Mouse (Mus musculus): Measurements from ENCODE around the gene Trpm4. TPM values are rescaled to one million over a fixed set of nuclear protein-coding genes. Genes with fewer than 3 reads are reported as not detected.
"Not testable (repeated sequence)": the region's sequence is repeated elsewhere in the genome, so short reads cannot be mapped to it uniquely, and the experiment has no call there.

Trpm4 gene
- 22.6 and 24.5 TPM in 2 replicates for polyA plus RNA-seq (2012; rRNA removed)

DNA sequence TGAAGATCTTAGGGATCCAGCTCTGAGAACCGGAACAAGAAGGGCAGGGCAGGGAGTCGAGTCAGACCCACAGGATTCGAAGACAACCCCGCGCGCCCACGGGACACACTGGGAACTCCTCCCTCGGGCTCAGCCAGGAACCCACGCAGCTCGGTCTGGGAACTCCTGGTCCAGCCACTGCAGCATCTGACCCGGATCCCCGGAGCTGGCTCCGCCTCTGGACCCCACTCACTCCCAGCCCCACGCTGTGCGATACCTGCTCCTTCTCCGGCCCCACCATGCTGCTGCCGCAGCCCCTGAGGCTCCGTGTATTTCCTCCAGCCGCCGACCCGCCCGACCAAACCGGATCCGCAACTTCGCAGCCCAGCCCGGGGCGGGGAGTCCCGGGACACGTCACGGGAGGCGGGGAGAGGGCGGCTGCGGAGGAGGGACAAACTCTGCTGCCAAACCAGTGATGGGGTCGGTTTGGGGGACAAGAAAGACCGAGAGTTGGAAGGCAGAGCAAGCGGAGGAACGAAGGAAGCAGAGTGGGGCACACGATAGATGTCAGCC is at the start of gene Trpm4:
Gene Trpm4, minus strand, starts transcription at position 350 of the 552 bp plus-strand sequence.
- DNase-seq (ENCODE audit: extremely low spot score in 1 of 2, low spot score in 1 of 2) = peak in 1 of 2 experiments; percentile 73

DNA sequence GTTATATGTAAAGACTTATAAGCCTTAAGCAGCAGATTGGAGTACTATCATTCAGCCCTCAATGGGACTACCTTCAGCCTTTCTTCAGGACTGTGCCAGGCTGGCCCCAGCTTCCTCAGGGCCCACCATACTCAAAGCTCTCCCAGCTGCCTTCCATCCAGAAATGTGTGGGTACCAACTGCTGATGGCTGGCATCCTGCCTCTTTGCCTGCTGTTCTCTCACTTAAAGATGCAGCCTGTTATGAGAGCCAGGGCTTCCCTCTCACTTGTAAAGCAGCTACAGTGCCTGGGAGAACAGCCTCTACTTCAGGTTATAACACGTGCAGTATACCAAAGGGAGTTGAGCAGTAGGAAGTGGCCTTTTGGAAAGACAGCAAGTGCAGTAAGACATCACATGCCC is 42.5 kb upstream of the Trpm4 start:
- DNase-seq (ENCODE audit: extremely low spot score in 1 of 2, low spot score in 1 of 2) = no peak

DNA sequence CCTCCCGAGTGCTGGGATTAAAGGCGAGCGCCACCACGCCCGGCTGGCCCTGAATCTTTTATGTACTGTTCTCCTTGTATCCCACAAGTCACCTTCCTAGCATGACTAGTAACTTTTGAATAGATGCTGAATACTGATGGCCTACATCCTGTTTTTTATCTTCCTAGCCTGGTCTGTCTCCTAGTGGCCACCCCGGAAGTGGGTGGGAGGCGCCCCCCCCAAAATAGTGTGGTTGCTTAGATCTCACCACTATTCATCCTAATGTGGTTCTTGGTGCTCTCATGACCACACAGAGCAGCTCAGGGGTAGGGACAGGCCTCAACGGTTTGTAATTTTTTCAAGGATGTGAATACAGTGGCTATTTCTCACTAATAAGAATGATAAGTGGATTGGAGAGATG is 41.0 kb upstream of the Trpm4 start:
- no peak for DNase-seq (ENCODE audit: extremely low spot score in 1 of 2, low spot score in 1 of 2)

DNA sequence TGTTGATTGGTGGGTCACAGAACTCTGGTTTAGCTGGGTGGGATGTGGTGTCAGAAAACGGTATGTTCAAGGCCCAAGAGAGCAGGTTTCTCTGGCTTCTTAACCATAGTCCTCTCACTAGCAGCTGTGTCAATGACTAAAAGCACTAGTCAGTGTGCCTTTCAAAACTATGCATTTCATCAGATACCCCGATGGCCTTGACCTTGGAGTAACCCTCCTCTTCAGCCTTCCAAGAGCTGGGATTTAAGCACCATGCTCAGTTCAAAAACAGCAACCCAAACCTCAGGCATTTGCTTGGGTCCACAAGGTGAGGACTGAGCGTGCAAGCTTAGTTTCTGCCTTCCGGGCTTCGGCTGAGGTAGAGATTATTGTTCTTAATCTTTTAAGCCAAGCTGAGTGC is 38.8 kb upstream of the Trpm4 start:
- DNase-seq (ENCODE audit: extremely low spot score in 1 of 2, low spot score in 1 of 2) = no peak

DNA sequence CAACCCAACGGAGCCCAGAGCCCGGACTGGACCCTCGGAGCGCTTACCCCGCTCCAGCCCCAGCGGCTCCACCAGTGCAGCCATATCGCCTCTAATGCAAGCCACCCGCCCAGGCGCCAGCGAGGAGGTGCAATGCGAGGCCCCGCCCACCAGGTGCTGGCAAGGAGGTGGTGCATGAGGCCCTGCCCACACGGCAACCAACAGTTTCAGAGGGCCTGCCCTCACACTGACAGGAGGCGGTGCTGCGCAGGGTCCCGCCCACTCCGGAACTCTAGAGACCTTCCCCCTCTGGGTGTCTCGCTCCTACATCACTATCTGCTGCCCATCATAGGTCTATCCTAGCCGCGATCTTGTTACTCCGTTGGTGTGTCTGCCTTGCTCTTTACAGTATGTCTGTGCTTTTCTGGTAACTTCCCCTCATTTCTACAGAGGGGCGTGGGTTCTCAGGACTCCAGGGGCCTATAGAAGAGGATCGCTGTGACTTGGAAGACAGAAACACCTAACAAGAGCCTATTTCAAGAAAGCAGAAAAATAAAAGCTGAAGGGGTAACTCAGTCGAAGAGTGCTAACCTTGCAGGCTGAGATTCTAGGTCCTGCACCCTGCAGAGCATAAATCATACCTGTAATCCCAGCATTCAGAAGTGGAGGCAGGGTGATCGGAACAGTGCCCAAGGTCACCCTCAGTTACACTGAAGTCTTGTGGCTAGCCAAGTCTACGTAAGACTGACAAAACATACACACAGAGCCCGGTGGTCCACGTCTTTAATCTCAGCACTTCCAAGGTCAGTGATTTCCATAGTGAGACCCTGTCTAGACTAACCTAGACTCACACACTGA is 37.1 kb upstream of the Trpm4 start, which contains the start of gene Lin7b:
Gene Lin7b, minus strand, starts transcription at position 109 of the 837 bp plus-strand sequence.
- peak; percentile 92 to 96 for DNase-seq (ENCODE audit: extremely low spot score in 1 of 2, low spot score in 1 of 2)

DNA sequence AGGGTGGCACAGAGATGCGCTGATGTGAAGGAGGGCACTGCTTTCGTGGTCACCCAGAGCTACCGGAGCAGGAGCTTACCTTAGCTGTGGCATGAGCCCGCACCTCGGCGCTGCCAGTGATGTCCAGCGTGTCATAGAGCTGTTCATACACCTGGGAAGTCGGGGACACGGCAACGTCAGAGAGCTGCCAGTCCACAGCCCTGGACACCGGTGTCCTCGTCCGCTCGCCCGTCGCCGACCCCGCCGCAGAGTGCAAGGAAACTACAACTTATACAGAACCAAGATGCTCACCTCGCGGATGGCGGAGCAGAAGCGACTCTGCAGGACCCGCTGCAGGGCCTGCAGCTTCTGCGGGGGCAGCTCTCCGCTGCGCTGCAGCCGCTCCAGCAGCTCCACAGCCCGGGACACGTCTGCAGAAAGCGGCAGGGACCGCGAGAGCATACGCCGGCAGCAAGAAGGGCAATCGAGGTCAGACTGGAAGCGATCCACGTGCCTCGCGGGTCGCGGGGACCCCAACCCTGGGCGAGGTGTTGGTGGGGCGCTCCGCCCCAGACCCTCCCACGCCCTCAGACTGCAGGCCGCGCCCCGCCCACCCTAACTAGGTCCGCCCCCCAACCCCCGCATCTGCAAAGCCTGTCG is 36.4 kb upstream of the Trpm4 start:
- peak in 1 of 2 experiments; percentile 42 for DNase-seq (ENCODE audit: extremely low spot score in 1 of 2, low spot score in 1 of 2)

DNA sequence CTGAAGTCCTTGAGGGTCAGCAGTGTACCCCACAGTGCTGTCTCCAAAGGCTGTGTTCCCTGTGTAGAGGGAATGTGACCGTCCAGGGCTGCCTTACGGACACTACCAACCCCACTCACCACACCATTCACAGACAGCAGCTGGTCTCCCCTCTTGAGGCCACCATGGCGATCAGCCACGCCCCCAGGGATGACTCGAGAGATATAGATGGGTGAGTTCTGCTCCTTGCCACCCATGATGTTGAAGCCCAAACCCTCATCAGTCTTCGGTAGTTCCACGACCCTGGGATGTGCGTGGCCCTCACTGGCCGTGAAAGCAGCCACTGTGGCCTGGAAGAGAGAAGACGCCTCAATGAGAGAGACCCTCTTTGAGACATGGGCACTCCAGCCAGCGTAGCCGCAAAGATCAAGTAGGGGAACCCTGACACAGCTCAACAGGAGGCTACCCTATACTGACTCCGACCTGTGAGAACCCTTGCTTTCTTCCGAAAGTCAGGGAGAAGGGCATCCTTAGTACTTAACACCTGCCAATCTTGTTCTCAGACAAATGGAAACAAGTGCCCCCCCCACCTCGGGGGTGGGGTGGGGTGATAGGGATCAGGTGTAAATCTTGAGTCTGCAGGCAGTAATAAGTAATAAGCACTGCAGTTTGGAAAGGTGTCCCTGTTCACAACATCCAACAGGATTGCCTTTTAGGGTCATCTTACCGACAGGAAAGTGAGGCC is 35.6 kb upstream of the Trpm4 start:
- DNase-seq (ENCODE audit: extremely low spot score in 1 of 2, low spot score in 1 of 2) = no peak

DNA sequence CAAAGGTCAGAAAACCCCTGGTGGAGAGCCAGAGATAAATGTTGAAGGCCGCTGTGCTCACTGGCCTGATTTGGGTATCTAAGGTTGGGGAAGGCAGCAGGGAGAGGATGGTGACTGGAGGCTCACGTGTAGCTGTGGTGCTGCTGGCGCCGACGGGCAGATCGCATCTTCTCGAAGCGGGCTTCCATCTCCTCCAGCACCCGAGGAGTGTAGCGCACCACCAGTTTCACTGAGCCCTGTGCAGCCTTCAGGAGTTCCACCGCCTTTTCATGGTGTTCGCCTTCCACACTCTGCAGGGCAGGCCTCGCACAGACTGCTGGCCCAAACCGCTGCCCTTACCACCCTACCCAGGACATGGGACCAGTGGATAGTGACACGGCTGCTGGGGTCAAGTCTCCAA is 34.6 kb upstream of the Trpm4 start:
- no peak for DNase-seq (ENCODE audit: extremely low spot score in 1 of 2, low spot score in 1 of 2)

DNA sequence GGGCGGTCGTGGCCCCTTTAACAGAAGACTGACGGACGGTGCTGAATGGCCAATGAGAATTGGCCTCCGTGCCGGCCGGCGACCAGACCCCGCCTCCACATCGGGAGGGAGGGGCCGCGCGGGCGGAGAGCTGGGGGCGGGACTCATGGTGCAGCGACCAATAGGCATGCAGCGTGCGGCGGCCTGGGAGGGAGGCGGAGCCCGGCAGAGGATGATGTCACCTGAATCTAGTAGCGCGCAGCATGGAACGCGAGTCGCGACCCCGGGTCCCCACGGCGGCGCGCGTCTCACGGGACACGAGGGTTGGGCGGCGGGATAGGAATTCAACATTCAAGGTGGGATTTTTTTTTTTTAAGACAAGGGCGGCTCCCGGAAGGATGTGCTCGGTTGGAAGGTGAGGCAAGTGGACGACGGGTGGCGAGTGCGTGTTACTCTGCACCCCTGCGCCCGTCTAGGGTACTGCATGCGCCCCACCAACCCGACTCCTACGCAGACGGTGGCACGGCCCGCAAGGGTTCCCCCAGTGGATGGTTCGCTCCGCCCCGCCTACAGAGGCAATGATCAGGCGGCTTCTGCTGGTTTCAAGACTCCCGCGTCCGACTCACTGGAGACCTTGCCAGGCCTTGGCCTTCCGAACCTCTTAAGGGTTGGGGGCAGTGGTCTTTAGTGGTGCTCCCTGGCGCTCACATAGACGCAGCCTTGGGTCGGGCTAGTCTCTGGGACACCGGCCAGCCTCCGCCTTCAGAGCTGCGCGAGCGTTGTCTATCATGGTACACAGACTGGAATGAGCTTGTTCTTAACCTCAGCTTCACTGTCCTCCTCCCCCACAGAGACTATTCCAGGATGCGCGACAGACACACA is 33.7 kb upstream of the Trpm4 start:
- DNase-seq (ENCODE audit: extremely low spot score in 1 of 2, low spot score in 1 of 2) = peak; percentile 97 to 99

DNA sequence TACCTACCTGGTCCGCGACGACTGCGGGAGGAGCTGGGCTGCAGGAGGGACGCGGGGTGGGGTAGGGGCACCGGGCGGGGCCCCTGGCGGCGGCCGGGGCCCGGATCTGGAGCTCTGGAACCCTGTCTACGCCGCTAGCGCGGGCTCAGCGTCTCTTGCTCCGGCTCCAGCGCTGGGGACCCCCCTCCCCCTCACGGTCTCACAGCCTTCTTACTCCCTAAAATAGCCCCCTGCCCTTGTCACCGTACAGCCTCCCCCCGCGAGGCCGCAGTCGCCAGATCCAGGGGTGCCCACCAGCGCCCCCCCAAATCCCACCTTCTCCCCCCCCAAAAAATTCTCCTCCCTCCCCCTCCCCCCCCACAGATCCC is 33.1 kb upstream of the Trpm4 start, which contains the start of gene Ppfia3:
Gene Ppfia3, minus strand, starts transcription at position 368 of the 368 bp plus-strand sequence.
- no peak for DNase-seq (ENCODE audit: extremely low spot score in 1 of 2, low spot score in 1 of 2)

DNA sequence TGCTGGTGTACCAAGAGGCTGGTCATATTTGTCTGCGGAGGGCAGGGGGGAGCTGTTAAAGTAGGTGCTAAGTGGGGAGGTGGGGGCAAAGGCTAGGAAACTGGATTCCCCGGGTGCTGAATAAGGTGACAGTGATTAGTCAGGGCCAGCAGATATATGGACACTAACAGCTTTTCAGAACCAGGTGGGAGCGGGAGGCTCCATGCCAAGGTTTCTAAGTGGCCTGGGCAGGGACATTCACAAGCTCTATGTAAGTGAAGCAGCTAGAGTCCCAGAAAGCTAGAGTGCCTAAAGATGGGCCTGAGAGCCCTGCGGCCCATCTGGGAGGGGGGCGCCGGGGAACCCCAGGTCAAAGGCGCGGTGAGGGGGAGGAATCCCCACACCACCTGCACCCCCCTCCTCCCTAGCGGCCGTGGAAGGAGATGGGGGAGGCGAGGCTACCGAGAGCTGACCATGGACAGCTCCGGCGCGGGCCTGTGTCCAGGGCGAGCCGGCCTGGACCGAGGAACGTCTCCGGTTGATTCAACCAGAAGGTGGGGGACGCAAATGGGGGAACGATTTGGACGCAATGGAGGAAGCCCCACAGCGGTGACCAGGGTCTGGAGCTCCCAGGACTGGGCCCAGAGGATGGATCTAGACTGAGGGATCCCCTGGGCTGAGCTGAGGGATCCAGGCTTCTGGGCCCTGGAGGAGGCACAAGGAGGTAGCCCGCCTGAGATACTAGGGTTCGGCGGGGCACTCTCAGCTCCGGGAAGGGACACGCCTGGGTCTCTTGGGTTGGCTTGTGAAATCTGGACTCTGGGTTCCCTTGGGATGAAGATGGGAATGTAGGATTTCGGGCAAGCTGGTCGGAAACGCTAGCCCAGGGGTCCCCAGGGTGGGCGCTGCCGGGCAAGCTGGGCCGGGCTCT is 32.4 kb upstream of the Trpm4 start:
- no peak for DNase-seq (ENCODE audit: extremely low spot score in 1 of 2, low spot score in 1 of 2)

DNA sequence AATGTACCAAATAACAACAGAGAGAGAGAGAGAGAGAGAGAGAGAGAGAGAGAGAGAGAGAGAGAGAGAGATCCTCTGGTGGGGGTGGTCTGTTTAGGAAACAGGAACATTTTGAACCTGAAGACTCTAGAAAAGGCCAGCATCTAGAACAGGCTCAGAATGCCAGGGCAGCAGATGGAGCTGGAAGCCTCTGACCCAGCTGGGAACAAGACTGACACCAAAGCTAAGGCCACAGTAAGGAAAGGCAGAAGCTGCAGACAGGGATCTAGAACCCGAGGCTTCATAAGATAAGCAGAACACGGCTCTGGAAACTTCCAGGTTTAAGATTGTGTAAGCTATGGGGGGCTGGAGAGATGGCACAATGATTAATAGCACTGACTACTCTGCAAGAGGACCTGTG is 30.4 kb upstream of the Trpm4 start:
- no peak for DNase-seq (ENCODE audit: extremely low spot score in 1 of 2, low spot score in 1 of 2)

DNA sequence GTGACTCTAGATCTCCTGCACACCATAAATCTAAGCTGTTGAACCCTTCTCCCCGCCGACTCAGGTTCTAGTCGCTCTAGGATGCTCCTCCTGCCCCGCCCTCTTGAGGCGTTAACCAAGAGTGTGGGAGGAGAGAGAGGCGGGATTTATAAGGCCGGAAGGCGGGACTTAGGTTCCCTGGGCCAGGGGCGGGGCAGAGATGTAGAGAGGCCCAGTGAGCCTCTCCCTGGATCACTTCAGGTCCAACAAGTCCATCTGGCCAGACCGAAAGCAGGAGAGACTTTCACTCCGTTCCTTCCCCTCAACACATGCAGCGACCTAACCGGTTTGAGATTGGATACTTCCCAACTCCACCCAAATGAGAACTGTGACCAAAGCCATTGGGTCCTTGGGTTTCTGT is 29.2 kb upstream of the Trpm4 start:
- peak in 1 of 2 experiments; percentile 51 for DNase-seq (ENCODE audit: extremely low spot score in 1 of 2, low spot score in 1 of 2)

DNA sequence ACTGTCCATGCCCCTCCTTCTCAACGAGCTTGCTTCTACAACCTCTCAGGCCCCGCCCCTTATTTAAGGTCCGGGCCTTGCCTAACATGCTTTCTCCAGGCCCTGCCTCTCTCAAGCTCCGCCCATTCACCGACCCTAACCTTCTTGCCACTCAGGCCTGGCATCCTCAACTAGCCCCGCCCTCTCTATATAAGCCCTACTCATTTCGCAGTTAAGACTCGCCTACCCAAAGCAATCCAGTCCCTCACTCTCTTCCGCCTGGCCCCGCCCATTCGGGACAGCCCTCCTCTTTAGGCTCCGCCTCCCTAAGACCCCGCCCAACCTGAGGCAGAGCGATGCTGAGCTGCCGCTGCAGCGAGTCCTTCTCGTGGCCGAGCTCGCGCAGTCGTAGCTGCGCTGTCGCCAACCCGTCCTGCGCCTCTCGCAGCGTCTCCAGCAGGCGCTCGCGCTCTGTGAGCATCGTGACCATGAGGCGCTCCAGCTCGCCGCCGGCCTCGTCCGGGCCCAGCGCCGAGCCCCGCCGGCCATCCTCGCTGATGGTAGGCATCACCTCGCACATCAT is 27.7 kb upstream of the Trpm4 start:
- peak in 1 of 2 experiments; percentile 85 for DNase-seq (ENCODE audit: extremely low spot score in 1 of 2, low spot score in 1 of 2)

DNA sequence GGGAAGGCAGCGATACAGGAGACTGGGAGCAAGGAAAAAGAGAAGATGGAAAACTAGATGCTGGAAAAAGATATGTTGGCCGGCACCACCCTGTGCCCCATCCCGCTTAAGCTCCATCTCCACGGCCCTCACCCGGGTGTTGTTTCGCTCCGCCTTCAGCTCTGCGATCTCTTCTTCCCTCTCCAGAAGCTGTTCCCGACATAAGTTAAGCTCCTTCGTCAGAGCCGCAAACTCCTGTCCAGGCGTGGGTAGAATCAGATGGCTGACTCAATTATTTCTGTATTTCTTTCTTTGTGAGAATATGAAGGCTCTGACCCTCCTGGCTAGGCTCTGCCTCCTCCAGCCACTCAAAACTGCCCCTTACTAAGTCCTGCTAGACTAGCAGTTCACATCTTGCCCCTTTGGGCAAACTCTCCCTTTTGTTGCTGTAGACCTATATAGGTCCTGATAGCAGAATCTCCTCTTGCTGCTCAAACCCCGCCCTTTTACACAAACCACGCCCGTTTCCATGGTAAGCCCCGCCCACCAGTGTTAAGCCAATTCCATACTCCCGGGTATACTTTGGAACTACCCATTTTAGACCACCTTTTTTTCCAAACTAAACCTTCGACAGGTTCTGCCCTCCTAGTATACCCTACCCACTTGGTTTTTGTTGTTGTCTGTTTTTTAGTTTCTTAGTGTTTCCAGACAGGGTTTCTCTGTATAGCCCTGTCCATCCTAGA is 27.0 kb upstream of the Trpm4 start:
- peak in 1 of 2 experiments; percentile 55 for DNase-seq (ENCODE audit: extremely low spot score in 1 of 2, low spot score in 1 of 2)

DNA sequence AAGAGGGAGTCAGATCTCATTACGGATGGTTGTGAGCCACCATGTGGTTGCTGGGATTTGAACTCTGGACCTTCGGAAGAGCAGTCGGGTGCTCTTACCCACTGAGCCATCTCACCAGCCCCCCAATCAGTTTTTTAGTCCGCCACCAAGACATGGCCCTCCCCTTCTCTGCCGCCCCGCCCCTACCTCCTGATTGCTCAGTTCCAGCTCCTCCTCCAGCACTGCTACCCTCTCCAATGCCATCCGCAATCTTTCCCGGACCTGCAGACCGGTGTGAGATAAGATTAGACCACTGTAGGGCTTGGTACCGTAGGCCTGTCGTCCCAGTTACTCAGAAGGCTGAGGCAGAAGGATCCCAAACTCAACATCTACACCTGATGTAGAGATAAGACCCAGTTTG is 25.5 kb upstream of the Trpm4 start:
- DNase-seq (ENCODE audit: extremely low spot score in 1 of 2, low spot score in 1 of 2) = not testable (repeated sequence)

DNA sequence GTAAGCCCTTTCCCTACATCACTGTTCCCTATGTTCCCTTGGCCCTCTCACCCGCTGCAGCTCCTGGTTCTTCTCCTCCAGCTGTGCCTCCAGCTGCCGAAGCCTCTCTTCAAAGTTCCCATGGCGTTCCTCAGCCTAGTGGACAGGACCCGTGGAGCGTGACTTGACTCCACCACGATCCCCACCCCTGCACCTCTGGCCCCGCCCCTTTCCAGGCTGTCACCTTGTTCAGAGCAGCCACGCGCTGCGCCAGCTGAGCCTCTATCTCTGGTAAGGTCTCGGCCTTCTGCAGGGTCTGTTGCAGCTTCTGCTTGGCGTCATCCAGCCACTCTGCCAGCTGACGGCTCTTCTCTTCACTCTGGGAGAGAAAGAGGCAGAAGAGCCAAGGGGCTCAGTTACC is 22.5 kb upstream of the Trpm4 start:
- DNase-seq (ENCODE audit: extremely low spot score in 1 of 2, low spot score in 1 of 2) = no peak

Measured in frontal cortex, adult 2 months (tissue).